Mouse (Mus musculus): Measurements from ENCODE around the gene Cmc2.
A peak's percentile ranks its signal among the peaks of the same experiment; 100 is the strongest.

Gene Cmc2

DNA sequence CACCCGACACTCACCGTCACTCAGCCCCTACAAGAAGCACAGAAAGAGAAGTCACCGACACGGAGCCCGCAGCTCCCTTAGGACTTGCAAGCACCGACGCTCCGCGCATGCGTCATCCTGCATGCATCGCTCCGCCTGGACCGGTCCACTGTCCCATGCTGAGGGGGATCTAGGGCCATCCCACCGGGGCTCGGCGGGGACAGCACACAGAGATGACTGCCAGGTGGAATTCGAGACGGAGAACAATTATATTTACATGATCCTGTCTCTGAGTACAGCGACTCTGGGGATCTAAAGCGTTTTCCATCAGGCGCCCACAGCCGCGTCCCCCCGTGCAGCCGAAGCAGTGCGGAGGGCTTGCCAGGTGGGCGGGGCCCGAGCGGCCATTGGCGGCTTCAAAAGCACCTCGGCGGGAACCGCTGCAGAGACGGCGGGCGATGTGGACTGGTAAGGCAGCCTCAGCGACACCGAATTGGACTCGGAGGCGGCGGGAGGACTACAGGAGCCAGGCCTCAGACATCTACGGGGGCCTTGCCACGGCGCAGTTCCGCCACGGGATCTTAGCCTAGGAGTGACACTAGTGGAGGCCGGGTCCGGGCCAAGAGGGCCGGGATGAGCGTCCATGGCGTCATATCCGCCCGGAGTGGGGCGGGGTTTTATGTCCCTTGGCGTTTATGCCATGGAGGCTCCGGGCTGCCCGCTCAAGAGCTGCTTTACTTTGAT lies at the start of gene Cmc2, which contains the start of gene Cenpn:
TSS of gene Cmc2 (minus strand) at position 119 of the 723 bp plus-strand sequence.
TSS of gene Cenpn (plus strand) at position 394 of the 723 bp plus-strand sequence.
- TF ChIP-seq GATA4 (IDR thresholded peaks at IDR 0.05; ENCODE audit: insufficient replicate concordance, low read length) = peak; percentile 43; the same call in 1 of the 2 replicates

- no peak for TF ChIP-seq GATA4 (IDR thresholded peaks at IDR 0.05; ENCODE audit: insufficient replicate concordance, low read length)
These were observed 48.3 kb upstream of the Cmc2 start for GRCm38 (mm10) chr8:116969531-116969930.

GRCm38 (mm10) chr8:116954415-116954814 lies 33.2 kb upstream of the Cmc2 start:
- TF ChIP-seq GATA4 (IDR thresholded peaks at IDR 0.05; ENCODE audit: insufficient replicate concordance, low read length) = no peak

DNA sequence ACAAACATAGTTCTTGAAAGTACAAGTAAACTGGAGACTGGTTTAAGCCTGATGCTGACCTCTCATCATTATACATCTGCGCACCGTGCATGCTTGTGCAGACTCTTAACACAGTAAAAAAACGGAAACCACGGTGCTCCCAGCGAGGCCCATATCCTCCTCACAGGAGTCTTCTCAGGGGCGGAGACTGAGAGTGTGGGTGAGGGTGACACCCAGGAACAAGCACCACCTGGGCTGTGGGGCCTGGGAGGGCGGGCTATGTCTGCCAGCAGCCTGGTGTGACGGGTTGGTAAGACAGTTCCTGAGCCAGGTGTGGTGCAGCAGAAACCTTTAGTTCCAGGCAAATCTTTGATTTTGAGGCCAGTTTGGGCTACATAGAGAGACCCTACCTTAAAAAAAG lies 31.2 kb upstream of the Cmc2 start:
- TF ChIP-seq GATA4 (IDR thresholded peaks at IDR 0.05; ENCODE audit: insufficient replicate concordance, low read length) = no peak

DNA sequence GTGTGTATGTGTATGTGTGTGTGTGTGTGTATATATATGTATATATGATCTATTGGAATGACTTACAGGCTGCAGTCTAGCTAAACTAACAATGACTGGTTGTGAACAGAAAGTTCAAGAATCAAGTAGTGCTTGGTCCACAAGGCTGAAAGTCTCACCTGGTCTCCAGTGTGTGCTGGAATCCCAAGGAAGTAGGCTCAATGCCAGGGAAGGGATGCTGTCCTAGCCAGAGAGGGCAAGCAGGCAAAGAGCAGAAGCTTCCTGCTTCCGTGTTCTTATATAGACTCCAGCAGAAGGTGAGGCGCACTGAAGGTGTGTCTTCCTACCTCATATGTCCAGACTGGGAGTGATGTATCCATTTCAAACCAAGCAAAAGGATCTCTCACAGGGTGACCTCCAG lies 30.5 kb upstream of the Cmc2 start:
- TF ChIP-seq GATA4 (IDR thresholded peaks at IDR 0.05; ENCODE audit: insufficient replicate concordance, low read length) = no peak

GRCm38 (mm10) chr8:116951369-116951768 lies 30.1 kb upstream of the Cmc2 start:
- no peak for TF ChIP-seq GATA4 (IDR thresholded peaks at IDR 0.05; ENCODE audit: insufficient replicate concordance, low read length)

DNA sequence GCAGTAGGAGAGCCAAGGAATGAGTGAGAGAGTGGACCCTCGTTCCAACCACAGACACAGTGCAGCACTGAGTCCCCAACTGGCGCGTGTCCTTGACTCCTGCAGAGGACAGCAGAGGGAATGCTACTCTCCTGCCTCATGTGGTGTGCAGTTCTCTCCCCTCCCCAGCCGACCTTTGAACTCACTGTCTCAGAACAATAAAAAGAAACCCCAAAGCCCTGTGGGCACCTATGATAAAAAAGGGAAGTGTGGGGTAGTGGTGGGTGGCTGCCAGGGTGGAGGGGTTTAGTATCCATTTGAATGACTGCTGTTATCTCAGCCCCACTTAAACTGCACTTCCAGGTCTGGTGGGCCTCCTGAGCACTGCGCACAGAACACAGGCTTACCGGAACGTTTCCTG lies 26.3 kb upstream of the Cmc2 start:
- TF ChIP-seq GATA4 (IDR thresholded peaks at IDR 0.05; ENCODE audit: insufficient replicate concordance, low read length) = no peak

- no peak for TF ChIP-seq GATA4 (IDR thresholded peaks at IDR 0.05; ENCODE audit: insufficient replicate concordance, low read length)
These were observed 25.6 kb upstream of the Cmc2 start for GRCm38 (mm10) chr8:116946851-116947250.

- TF ChIP-seq GATA4 (IDR thresholded peaks at IDR 0.05; ENCODE audit: insufficient replicate concordance, low read length) = no peak
These were observed 25.1 kb upstream of the Cmc2 start for GRCm38 (mm10) chr8:116946268-116946838.

DNA sequence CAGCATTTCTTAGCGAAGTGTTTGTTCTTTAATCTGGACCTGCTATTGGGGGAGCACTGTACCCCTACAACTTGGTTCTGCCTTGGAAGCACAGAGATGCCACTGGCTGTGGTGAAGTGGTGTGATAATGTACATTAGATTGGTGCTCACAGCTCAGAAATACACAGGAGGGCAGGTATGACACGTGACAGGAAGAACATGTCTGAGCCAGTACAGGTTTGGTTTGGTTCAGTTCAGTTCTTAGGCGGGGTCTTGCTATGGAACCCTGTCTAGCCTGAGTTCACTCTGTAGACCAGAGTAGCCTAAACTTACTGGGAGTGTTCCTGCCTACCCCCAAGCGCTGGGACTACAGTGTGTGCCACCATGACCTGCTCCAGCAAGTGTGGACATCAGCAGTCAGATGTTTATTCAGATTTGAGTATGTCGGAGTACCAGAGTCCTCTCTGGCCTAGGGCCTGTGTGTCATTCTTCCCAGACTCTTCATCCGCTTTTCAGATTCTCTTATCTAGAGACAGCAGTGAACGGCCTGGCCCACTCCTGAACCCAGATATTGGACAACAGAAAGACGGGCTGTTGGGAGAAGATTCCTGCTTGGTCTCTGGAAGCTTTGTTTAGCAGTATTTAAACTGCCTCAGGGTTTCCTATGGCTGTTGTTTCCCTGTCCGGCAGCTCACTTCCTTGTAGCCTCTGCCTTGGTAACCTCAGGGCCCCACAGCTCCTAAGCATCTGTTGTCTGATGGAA lies 24.1 kb upstream of the Cmc2 start:
- no peak for TF ChIP-seq GATA4 (IDR thresholded peaks at IDR 0.05; ENCODE audit: insufficient replicate concordance, low read length)

GRCm38 (mm10) chr8:116944385-116944696 lies 23.1 kb upstream of the Cmc2 start:
- TF ChIP-seq GATA4 (IDR thresholded peaks at IDR 0.05; ENCODE audit: insufficient replicate concordance, low read length) = no peak

DNA sequence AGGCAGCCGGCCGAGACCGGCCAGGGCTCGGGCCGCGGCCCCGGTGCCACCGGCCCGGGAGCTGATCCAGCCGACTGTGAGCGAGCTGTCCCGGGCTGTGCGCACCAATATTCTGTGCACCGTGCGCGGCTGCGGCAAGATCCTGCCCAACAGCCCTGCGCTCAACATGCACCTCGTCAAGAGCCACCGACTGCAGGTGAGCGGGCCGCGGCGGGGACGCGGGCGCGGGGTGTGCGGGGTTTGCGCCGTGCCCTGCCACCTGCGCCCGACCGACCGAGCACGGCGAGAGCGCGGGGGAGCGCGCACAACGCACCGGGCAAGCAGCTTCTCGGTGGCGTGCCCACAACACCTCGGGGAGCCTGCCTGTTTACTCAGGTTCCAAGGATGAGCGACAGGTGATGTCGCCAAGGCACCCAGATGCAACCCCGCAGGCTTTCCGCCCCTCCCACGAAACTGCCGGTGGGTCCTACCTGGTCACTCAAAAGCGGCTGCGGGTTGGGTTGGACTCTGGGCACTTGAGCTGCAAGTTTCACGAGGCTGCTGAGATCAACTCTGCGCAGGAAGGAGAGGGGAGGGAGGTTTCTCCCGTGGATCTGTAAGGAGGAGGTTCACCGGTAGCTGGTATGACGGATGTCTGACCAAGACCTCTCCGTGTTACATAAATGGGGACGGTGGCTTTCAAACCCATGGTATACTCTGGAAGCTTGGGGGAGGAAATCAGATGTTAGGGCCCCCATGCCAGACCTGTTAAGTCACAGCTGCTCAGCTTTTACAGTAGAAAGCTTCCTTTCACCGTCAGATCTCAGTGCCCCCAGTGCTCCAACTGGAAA lies 22.5 kb upstream of the Cmc2 start:
- TF ChIP-seq GATA4 (IDR thresholded peaks at IDR 0.05; ENCODE audit: insufficient replicate concordance, low read length) = no peak

DNA sequence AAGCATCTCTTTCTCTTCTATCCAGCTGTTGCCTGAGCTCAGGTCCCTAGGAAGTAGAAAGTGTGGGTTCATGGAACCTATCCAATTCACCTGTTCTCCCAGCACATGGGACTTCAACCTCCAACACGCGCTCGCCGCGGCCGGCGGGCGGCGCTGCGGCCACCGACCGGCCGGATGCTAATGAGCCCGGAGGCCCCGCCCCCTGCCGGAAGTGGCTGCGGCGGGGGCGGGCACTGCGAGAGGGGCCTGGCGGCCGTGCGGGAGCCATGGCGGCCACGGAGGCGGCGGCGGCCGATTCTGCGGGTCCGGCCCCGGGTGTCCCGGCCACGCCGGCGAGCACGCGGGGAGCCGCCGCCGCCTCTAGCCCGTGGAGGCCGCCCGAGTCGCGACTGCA lies 21.9 kb upstream of the Cmc2 start, which contains the start of gene Atmin:
TSS of gene Atmin (plus strand) at position 233 of the 394 bp plus-strand sequence.
- no peak for TF ChIP-seq GATA4 (IDR thresholded peaks at IDR 0.05; ENCODE audit: insufficient replicate concordance, low read length)

- TF ChIP-seq GATA4 (IDR thresholded peaks at IDR 0.05; ENCODE audit: insufficient replicate concordance, low read length) = no peak
These were observed 21.2 kb upstream of the Cmc2 start for GRCm38 (mm10) chr8:116942284-116943058.

Data from liver, adult (tissue).